Mouse (Mus musculus): ENCODE measurements around the gene Olfr763. TPM values are rescaled to one million over a fixed set of nuclear protein-coding genes. Genes with fewer than 3 reads are reported as not detected.

Olfr763 gene
- total RNA-seq (2023; ENCODE audit: inconsistent age): not detected in 4 replicates

DNA sequence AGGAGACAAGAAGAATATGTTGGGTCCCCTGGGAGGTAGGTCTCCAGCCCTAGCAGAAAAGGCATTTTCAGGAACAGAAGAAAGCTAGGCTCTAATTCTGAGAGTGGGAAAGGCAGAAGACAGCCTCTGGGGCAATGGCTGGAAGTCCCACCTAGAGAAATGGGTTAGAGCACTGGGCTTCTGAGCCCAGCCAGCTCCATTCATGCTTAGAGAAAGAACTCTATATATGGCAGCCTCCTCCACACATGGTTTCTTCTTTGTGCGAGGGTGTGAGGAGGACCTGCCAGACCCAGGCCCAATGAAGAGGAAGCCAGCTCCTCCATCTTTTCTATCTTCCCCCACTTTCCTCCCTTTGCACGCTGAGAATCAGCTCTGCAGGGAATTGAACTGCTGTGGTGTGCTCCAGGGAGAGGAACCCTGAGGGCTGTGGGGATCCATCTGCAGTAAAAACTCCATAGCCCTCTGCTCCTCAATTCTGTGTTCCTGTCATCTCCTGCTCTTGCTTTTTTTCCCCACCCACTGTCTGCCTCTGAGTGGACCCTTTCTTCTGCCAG lies at the start of gene Olfr763:
Gene Olfr763, plus strand, starts transcription at position 504 of the 554 bp plus-strand sequence.

DNA sequence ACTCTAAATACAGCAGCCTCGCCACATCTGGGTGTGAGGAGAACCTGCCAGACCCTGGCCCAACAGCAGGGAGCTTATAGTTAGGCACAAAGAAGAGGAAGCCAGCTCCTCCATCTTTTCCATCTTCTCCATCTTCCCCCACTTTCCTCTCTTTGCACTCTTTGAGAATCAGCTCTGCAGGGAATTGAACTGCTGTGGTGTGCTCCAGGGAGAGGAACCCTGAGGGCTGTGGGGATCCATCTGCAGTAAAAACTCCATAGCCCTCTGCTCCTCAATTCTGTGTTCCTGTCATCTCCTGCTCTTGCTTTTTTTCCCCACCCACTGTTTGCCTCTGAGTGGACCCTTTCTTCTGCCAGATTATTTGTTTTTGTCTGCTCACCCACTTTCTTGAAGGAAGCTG lies 21.5 kb upstream of the Olfr763 start, which contains the start of gene Olfr9:
Gene Olfr9, plus strand, starts transcription at position 301 of the 400 bp plus-strand sequence.

DNA sequence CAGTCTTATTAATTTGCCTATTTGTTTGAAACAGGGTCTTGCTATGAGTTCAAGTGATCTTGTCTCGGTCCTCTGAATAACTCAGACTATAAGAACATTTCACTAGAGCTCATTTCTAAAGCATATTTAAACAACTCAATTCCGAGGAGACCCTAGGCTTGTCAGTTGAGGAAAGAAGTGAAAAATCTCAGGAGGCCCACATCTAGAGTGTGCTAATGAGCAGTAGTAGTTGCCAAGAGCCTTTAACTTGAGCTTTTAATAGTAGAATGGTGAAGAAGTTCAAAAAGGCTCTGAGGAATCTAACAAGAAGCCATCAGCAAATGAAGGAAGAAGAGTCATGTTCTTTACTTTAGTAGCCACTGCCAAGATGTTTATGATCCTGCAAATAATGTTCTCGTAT lies 29.2 kb downstream of the Olfr763 start, which contains the start of gene Olfr764-ps1:
Gene Olfr764-ps1, minus strand, starts transcription at position 101 of the 400 bp plus-strand sequence.

DNA sequence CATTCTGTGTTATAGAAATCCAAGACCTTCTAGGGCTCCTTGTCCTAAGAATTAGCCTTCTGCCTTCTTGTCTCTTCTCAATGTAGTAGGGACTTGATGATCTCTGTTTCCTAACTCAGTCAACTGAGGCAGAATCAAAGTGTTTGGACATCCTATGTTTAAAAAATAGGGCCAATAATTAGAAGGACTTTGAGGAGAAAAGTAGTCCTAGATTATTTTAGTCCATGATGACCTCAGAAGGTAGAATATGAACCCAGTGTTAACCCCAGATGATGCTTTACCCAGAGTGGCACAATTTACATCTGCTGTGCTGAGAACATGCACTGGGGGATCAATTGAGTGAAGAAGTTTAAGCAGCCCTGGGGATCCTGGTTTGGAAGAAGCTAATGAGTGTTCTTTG lies 39.3 kb downstream of the Olfr763 start, which contains the start of gene Olfr765:
Gene Olfr765, minus strand, starts transcription at position 101 of the 400 bp plus-strand sequence.

Other genes with a start within 250 kb of the Olfr763 start
- 0.22 to 0.45 TPM in 2 of 4 replicates, not detected in the others for gene Mmp19, start 219.9 kb upstream of the Olfr763 start, total RNA-seq (2023; ENCODE audit: inconsistent age)
- 65.7 to 75.8 TPM (median 70.4 TPM) in 4 replicates for gene Dnajc14, start 206.7 kb upstream of the Olfr763 start, total RNA-seq (2023; ENCODE audit: inconsistent age)
- gene Tmem198b, start 206.4 kb upstream of the Olfr763 start, total RNA-seq (2023; ENCODE audit: inconsistent age): 12.1 to 19.1 TPM (median 15.0 TPM) in 4 replicates
- 52.3 to 61.0 TPM (median 54.7 TPM) in 4 replicates for gene Sarnp, start 193.5 kb upstream of the Olfr763 start, total RNA-seq (2023; ENCODE audit: inconsistent age)
- 22.4 to 30.5 TPM (median 24.3 TPM) in 4 replicates for gene Ormdl2, start 189.1 kb upstream of the Olfr763 start, total RNA-seq (2023; ENCODE audit: inconsistent age)
- gene Gdf11, start 119.1 kb upstream of the Olfr763 start, total RNA-seq (2023; ENCODE audit: inconsistent age): 44.2 to 51.2 TPM (median 46.3 TPM) in 4 replicates
- gene Cd63, start 109.8 kb upstream of the Olfr763 start, total RNA-seq (2023; ENCODE audit: inconsistent age): 0.69 to 1.4 TPM (median 0.78 TPM) in 4 replicates
- gene Rdh5, start 87.9 kb upstream of the Olfr763 start, total RNA-seq (2023; ENCODE audit: inconsistent age): 3.0 to 10.6 TPM (median 5.9 TPM) in 4 replicates
- gene Bloc1s1, start 86.8 kb upstream of the Olfr763 start, total RNA-seq (2023; ENCODE audit: inconsistent age): 63.6 to 81.0 TPM (median 80.3 TPM) in 4 replicates
- not detected in 4 replicates for gene Itga7, start 77.0 kb upstream of the Olfr763 start, total RNA-seq (2023; ENCODE audit: inconsistent age)
- gene Mettl7b, start 49.8 kb upstream of the Olfr763 start, total RNA-seq (2023; ENCODE audit: inconsistent age): not detected in 4 replicates
- not detected in 4 replicates for gene Olfr9, start 21.4 kb upstream of the Olfr763 start, total RNA-seq (2023; ENCODE audit: inconsistent age)
- gene Olfr764-ps1, start 29.1 kb downstream of the Olfr763 start, total RNA-seq (2023; ENCODE audit: inconsistent age): not detected in 4 replicates
- not detected in 4 replicates for gene Olfr765, start 39.2 kb downstream of the Olfr763 start, total RNA-seq (2023; ENCODE audit: inconsistent age)
- gene Olfr766-ps1, start 58.2 kb downstream of the Olfr763 start, total RNA-seq (2023; ENCODE audit: inconsistent age): not detected in 4 replicates
- gene Olfr767, start 72.1 kb downstream of the Olfr763 start, total RNA-seq (2023; ENCODE audit: inconsistent age): not detected in 4 replicates
- gene Olfr768, start 88.6 kb downstream of the Olfr763 start, total RNA-seq (2023; ENCODE audit: inconsistent age): not detected in 4 replicates
- gene Olfr769, start 107.1 kb downstream of the Olfr763 start, total RNA-seq (2023; ENCODE audit: inconsistent age): not detected in 4 replicates
- gene Olfr770, start 128.2 kb downstream of the Olfr763 start, total RNA-seq (2023; ENCODE audit: inconsistent age): not detected in 4 replicates
- not detected in 4 replicates for gene Olfr771, start 154.0 kb downstream of the Olfr763 start, total RNA-seq (2023; ENCODE audit: inconsistent age)
- not detected in 4 replicates for gene Olfr772, start 167.1 kb downstream of the Olfr763 start, total RNA-seq (2023; ENCODE audit: inconsistent age)
- not detected in 4 replicates for gene Olfr773, start 176.6 kb downstream of the Olfr763 start, total RNA-seq (2023; ENCODE audit: inconsistent age)
- not detected in 4 replicates for gene Olfr774, start 225.4 kb downstream of the Olfr763 start, total RNA-seq (2023; ENCODE audit: inconsistent age)
- gene Olfr775, start 237.6 kb downstream of the Olfr763 start, total RNA-seq (2023; ENCODE audit: inconsistent age): 0.24 TPM in 1 of 4 replicates, not detected in the others
- not detected in 4 replicates for gene Olfr776, start 248.3 kb downstream of the Olfr763 start, total RNA-seq (2023; ENCODE audit: inconsistent age)

All from B cell, adult (primary cell).